Mouse (Mus musculus): Measurements from ENCODE around the gene Aimp2.

Gene Aimp2

GRCm38 (mm10) chr5:143897635-143898330 lies 11.9 kb downstream of the Aimp2 start, which contains the start of gene Ankrd61:
Gene Ankrd61 (minus strand): TSS chr5:143897685.
- DNase-seq: no peak

GRCm38 (mm10) chr5:143893396-143893795 lies 16.3 kb downstream of the Aimp2 start:
- no peak for DNase-seq

GRCm38 (mm10) chr5:143892255-143892886 lies 17.3 kb downstream of the Aimp2 start:
- no peak for DNase-seq

- DNase-seq: no peak
Measured at GRCm38 (mm10) chr5:143890741-143891140, 18.9 kb downstream of the Aimp2 start.

- DNase-seq: no peak
Measured at GRCm38 (mm10) chr5:143885274-143885673, 24.4 kb downstream of the Aimp2 start.

GRCm38 (mm10) chr5:143874571-143874970 lies 35.1 kb downstream of the Aimp2 start:
- DNase-seq: no peak

- DNase-seq: no peak
Measured at GRCm38 (mm10) chr5:143871547-143872169, 38.0 kb downstream of the Aimp2 start.
